Mouse (Mus musculus): Measurements from ENCODE around the gene Tas2r144. TPM values are rescaled to one million over a fixed set of nuclear protein-coding genes. Genes with fewer than 3 reads are reported as not detected.

The Tas2r144 gene
- total and polyA plus RNA-seq, 2 experiments, result not detected

GRCm38 (mm10) chr6:42253103-42253502 lies 38.0 kb downstream of the Tas2r144 start:
- WGBS, result 95% methylated on average over 2 of the region's 2 CpGs
- Histone ChIP-seq H3K36me3 (ENCODE audit: control insufficient read depth, insufficient read depth, low read length) (no peaks in the 10 kb centered on the region), H3K4me1 (ENCODE audit: control insufficient read depth, insufficient read depth, low read length) (peaks cover 8% of the 10 kb centered on the region), H3K27ac (replicated peaks; ENCODE audit: insufficient read depth, low read depth, low read length) (no peak overlapping the region), H3K4me3 (ENCODE audit: insufficient read depth, low read depth, low read length) (no peak overlapping the region), H3K27me3 (ENCODE audit: control insufficient read depth, insufficient read depth, low read length) (no peaks in the 10 kb centered on the region), H3K9ac (ENCODE audit: low read depth, low read length) (no peak overlapping the region), H3K79me2 (ENCODE audit: control insufficient read depth, insufficient read depth, low read length) (no peaks in the 10 kb centered on the region)
- DNase-seq (ENCODE audit: extremely low read depth, low read depth, low spot score), result no peak
- TF ChIP-seq POLR2A (IDR thresholded peaks at IDR 0.05; ENCODE audit: extremely low read depth, insufficient read depth, low read length) (no peak), CTCF (IDR thresholded peaks at IDR 0.05; ENCODE audit: low read depth, low read length) (no peak)

GRCm38 (mm10) chr6:42257303-42257863 lies 42.3 kb downstream of the Tas2r144 start:
- DNase-seq (ENCODE audit: extremely low read depth, low read depth, low spot score), result peak; percentile 65
- H3K4me1 ChIP-seq (ENCODE audit: control insufficient read depth, insufficient read depth, low read length), result peaks cover under 1% of the 10 kb centered on the region; the same call in 1 of the 2 replicates
- WGBS, result 19% methylated on average over 11 of the region's 11 CpGs
- no peaks in the 10 kb centered on the region for H3K79me2 ChIP-seq (ENCODE audit: control insufficient read depth, insufficient read depth, low read length)
- H3K9ac ChIP-seq (ENCODE audit: low read depth, low read length), result no peak overlapping the region
- H3K4me3 ChIP-seq (ENCODE audit: insufficient read depth, low read depth, low read length), result no peak overlapping the region
- no peaks in the 10 kb centered on the region for H3K36me3 ChIP-seq (ENCODE audit: control insufficient read depth, insufficient read depth, low read length)
- no peaks in the 10 kb centered on the region for H3K27me3 ChIP-seq (ENCODE audit: control insufficient read depth, insufficient read depth, low read length)
- TF ChIP-seq POLR2A (IDR thresholded peaks at IDR 0.05; ENCODE audit: extremely low read depth, insufficient read depth, low read length) (no peak), CTCF (IDR thresholded peaks at IDR 0.05; ENCODE audit: low read depth, low read length) (peak; percentile 92)
- H3K27ac ChIP-seq (replicated peaks; ENCODE audit: insufficient read depth, low read depth, low read length), result no peak overlapping the region

- no peaks in the 10 kb centered on the region for H3K79me2 ChIP-seq (ENCODE audit: control insufficient read depth, insufficient read depth, low read length)
- H3K9ac ChIP-seq (ENCODE audit: low read depth, low read length), result no peak overlapping the region
- 68% methylated on average over 6 of the region's 6 CpGs for WGBS
- no peaks in the 10 kb centered on the region; the same call in 1 of the 2 replicates for H3K4me1 ChIP-seq (ENCODE audit: control insufficient read depth, insufficient read depth, low read length)
- TF ChIP-seq CTCF (IDR thresholded peaks at IDR 0.05; ENCODE audit: low read depth, low read length) (no peak), POLR2A (IDR thresholded peaks at IDR 0.05; ENCODE audit: extremely low read depth, insufficient read depth, low read length) (no peak)
- no peaks in the 10 kb centered on the region for H3K36me3 ChIP-seq (ENCODE audit: control insufficient read depth, insufficient read depth, low read length)
- H3K27ac ChIP-seq (replicated peaks; ENCODE audit: insufficient read depth, low read depth, low read length), result no peak overlapping the region
- no peak overlapping the region for H3K4me3 ChIP-seq (ENCODE audit: insufficient read depth, low read depth, low read length)
- no peak for DNase-seq (ENCODE audit: extremely low read depth, low read depth, low spot score)
- no peaks in the 10 kb centered on the region for H3K27me3 ChIP-seq (ENCODE audit: control insufficient read depth, insufficient read depth, low read length)
Observed at GRCm38 (mm10) chr6:42260430-42260829, 45.3 kb downstream of the Tas2r144 start.

GRCm38 (mm10) chr6:42261524-42262170 lies 46.5 kb downstream of the Tas2r144 start, which contains the start of gene Tmem139:
Gene Tmem139, plus strand, starts transcription at chr6:42261970.
- Histone ChIP-seq H3K27ac (replicated peaks; ENCODE audit: insufficient read depth, low read depth, low read length) (no peak within 1 kb of the TSS), H3K4me3 (ENCODE audit: insufficient read depth, low read depth, low read length) (peak within 1 kb of the TSS; percentile 4; the same call in 1 of the 2 replicates), H3K79me2 (ENCODE audit: control insufficient read depth, insufficient read depth, low read length) (no peaks in the 10 kb centered on the region), H3K9ac (ENCODE audit: low read depth, low read length) (no peak within 1 kb of the TSS), H3K27me3 (ENCODE audit: control insufficient read depth, insufficient read depth, low read length) (no peaks in the 10 kb centered on the region), H3K36me3 (ENCODE audit: control insufficient read depth, insufficient read depth, low read length) (no peaks in the 10 kb centered on the region), H3K4me1 (ENCODE audit: control insufficient read depth, insufficient read depth, low read length) (peaks cover 2% of the 10 kb centered on the region; the same call in 1 of the 2 replicates)
- no peak for DNase-seq (ENCODE audit: extremely low read depth, low read depth, low spot score)
- no peak for TF ChIP-seq CTCF (IDR thresholded peaks at IDR 0.05; ENCODE audit: low read depth, low read length)
- TF ChIP-seq POLR2A (IDR thresholded peaks at IDR 0.05; ENCODE audit: extremely low read depth, insufficient read depth, low read length), result no peak
- 20% methylated on average over 20 of the region's 20 CpGs for WGBS

- Histone ChIP-seq H3K4me1 (ENCODE audit: control insufficient read depth, insufficient read depth, low read length) (peaks cover 2% of the 10 kb centered on the region; the same call in 1 of the 2 replicates), H3K4me3 (ENCODE audit: insufficient read depth, low read depth, low read length) (peak within 1 kb of the TSS; percentile 88), H3K79me2 (ENCODE audit: control insufficient read depth, insufficient read depth, low read length) (no peaks in the 10 kb centered on the region), H3K36me3 (ENCODE audit: control insufficient read depth, insufficient read depth, low read length) (peaks cover 16% of the 10 kb centered on the region), H3K9ac (ENCODE audit: low read depth, low read length) (peak within 1 kb of the TSS; percentile 87), H3K27ac (replicated peaks; ENCODE audit: insufficient read depth, low read depth, low read length) (peak within 1 kb of the TSS; percentile 68), H3K27me3 (ENCODE audit: control insufficient read depth, insufficient read depth, low read length) (no peaks in the 10 kb centered on the region)
- WGBS, result 1% methylated on average over 50 of the region's 51 CpGs
- DNase-seq (ENCODE audit: extremely low read depth, low read depth, low spot score), result peak; percentile 95
- TF ChIP-seq POLR2A (IDR thresholded peaks at IDR 0.05; ENCODE audit: extremely low read depth, insufficient read depth, low read length) (0 out of 2 replicates have a peak, but pooled peaks have one; percentile 44), CTCF (IDR thresholded peaks at IDR 0.05; ENCODE audit: low read depth, low read length) (peak; percentile 98)
Observed at GRCm38 (mm10) chr6:42264626-42265312, 49.6 kb downstream of the Tas2r144 start, which contains the start of gene Casp2. Gene Casp2, plus strand, starts transcription at chr6:42264985.

Other genes starting within 250 kb of the Tas2r144 start
- not detected in 2 replicates for gene Sval3, start 247.2 kb upstream of the Tas2r144 start, total RNA-seq (2014; rRNA removed)
- not detected in 2 replicates for gene Sval3, start 247.2 kb upstream of the Tas2r144 start, polyA plus RNA-seq (2012; rRNA removed)
- not detected in 2 replicates for gene Sva, start 176.9 kb upstream of the Tas2r144 start, total RNA-seq (2014; rRNA removed)
- not detected in 2 replicates for gene Sva, start 176.9 kb upstream of the Tas2r144 start, polyA plus RNA-seq (2012; rRNA removed)
- not detected in 2 replicates for gene Tas2r139, start 74.4 kb upstream of the Tas2r144 start, total RNA-seq (2014; rRNA removed)
- not detected in 2 replicates for gene Tas2r139, start 74.4 kb upstream of the Tas2r144 start, polyA plus RNA-seq (2012; rRNA removed)
- 279 and 283 TPM in 2 replicates for gene Gstk1, start 30.6 kb downstream of the Tas2r144 start, total RNA-seq (2014; rRNA removed)
- 166 and 218 TPM in 2 replicates for gene Gstk1, start 30.6 kb downstream of the Tas2r144 start, polyA plus RNA-seq (2012; rRNA removed)
- gene Tmem139, start 46.6 kb downstream of the Tas2r144 start, total RNA-seq (2014; rRNA removed), result 0.46 TPM in 1 of 2 replicates, not detected in the other
- 0.29 and 0.37 TPM in 2 replicates for gene Tmem139, start 46.6 kb downstream of the Tas2r144 start, polyA plus RNA-seq (2012; rRNA removed)
- 5.6 and 6.2 TPM in 2 replicates for gene Casp2, start 49.7 kb downstream of the Tas2r144 start, total RNA-seq (2014; rRNA removed)
- gene Casp2, start 49.7 kb downstream of the Tas2r144 start, polyA plus RNA-seq (2012; rRNA removed), result 3.7 and 3.8 TPM in 2 replicates
- gene Clcn1, start 71.4 kb downstream of the Tas2r144 start, total RNA-seq (2014; rRNA removed), result 0.09 TPM in 1 of 2 replicates, not detected in the other
- 0.02 TPM in 1 of 2 replicates, not detected in the other for gene Clcn1, start 71.4 kb downstream of the Tas2r144 start, polyA plus RNA-seq (2012; rRNA removed)
- under 0.01 TPM in 1 of 2 replicates, not detected in the other for gene Fam131b, start 109.3 kb downstream of the Tas2r144 start, total RNA-seq (2014; rRNA removed)
- not detected in 2 replicates for gene Fam131b, start 109.3 kb downstream of the Tas2r144 start, polyA plus RNA-seq (2012; rRNA removed)
- gene Zyx, start 134.3 kb downstream of the Tas2r144 start, total RNA-seq (2014; rRNA removed), result 6.4 and 9.5 TPM in 2 replicates
- 43.1 and 49.8 TPM in 2 replicates for gene Zyx, start 134.3 kb downstream of the Tas2r144 start, polyA plus RNA-seq (2012; rRNA removed)
- gene Epha1, start 157.9 kb downstream of the Tas2r144 start, total RNA-seq (2014; rRNA removed), result 27.6 and 30.9 TPM in 2 replicates
- gene Epha1, start 157.9 kb downstream of the Tas2r144 start, polyA plus RNA-seq (2012; rRNA removed), result 27.1 and 28.1 TPM in 2 replicates
- gene Tas2r143, start 184.9 kb downstream of the Tas2r144 start, total RNA-seq (2014; rRNA removed), result 0.27 and 0.83 TPM in 2 replicates
- 0.13 and 0.17 TPM in 2 replicates for gene Tas2r143, start 184.9 kb downstream of the Tas2r144 start, polyA plus RNA-seq (2012; rRNA removed)
- gene Tas2r135, start 190.1 kb downstream of the Tas2r144 start, total RNA-seq (2014; rRNA removed), result 0.27 and 0.28 TPM in 2 replicates
- not detected in 2 replicates for gene Tas2r135, start 190.1 kb downstream of the Tas2r144 start, polyA plus RNA-seq (2012; rRNA removed)
- 0.20 and 0.28 TPM in 2 replicates for gene Tas2r126, start 219.2 kb downstream of the Tas2r144 start, total RNA-seq (2014; rRNA removed)
- gene Tas2r126, start 219.2 kb downstream of the Tas2r144 start, polyA plus RNA-seq (2012; rRNA removed), result not detected in 2 replicates
- gene Olfr458, start 249.9 kb downstream of the Tas2r144 start, total RNA-seq (2014; rRNA removed), result not detected in 2 replicates
- not detected in 2 replicates for gene Olfr458, start 249.9 kb downstream of the Tas2r144 start, polyA plus RNA-seq (2012; rRNA removed)

Measured in liver, adult 2 months (tissue).